Mouse (Mus musculus): ENCODE data around the gene Hoxa6.

DNA sequence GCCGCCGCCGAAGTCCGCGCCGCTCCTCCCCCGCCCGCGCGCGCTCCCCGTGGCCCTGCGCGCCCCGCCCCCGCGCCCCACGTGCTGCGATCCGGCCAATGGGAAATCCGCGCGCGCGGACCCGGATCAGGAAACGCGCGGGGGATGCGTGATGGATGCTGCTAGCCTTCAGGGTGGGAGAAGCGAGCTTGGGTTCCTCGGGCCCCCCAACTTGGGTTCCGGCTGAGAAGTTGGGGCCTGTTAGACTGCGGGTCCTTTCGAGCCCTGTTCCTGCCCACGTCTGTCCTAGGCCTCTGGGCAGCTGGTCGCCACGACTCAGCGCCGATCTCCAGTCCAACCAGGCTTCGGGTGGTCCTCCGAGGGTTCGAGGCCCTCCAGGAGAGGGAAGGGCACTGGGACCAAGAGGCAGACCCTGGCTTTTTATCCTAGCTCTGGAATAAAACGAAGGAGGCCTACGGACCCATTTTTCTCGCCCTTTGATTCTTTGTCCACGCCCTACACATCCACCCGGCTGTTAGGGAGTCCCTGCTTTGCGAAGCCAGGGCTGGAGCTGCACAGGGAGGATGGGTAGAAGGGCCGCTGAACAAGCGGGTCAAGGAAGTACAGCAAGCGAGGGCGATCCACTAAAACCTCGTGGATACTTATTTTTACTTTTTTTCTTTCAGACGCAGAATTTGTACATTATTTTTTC, 16.5 kb downstream of the Hoxa6 start:
- TF ChIP-seq MAFK (IDR thresholded peaks at IDR 0.05; ENCODE audit: borderline replicate concordance, low read depth, low read length) (no peak), UBTF (IDR thresholded peaks at IDR 0.05; ENCODE audit: borderline replicate concordance, insufficient read depth, low read depth, low read length) (no peak), CTCF (IDR thresholded peaks at IDR 0.05 in 2 of 3, conservative IDR thresholded peaks at IDR 0.05 in 1 of 3; ENCODE audit: control insufficient read depth in 1 of 3, insufficient read depth in 1 of 3, low read depth in 2 of 3, low read length in 3 of 3, poor library complexity in 1 of 3, severe bottlenecking in 1 of 3) (no peak), TAL1 (IDR thresholded peaks at IDR 0.05; ENCODE audit: low read length) (no peak), RAD21 (IDR thresholded peaks at IDR 0.05; ENCODE audit: low read depth, low read length) (no peak), MEF2A (IDR thresholded peaks at IDR 0.05; ENCODE audit: extremely low read depth, insufficient replicate concordance, low read depth, low read length, poor library complexity, severe bottlenecking) (no peak), USF1 (IDR thresholded peaks at IDR 0.05; ENCODE audit: low read depth, low read length) (no peak), TCF12 (IDR thresholded peaks at IDR 0.05; ENCODE audit: low read depth, low read length) (no peak), GABPA (IDR thresholded peaks at IDR 0.05; ENCODE audit: low read depth, low read length) (no peak), POLR2A (IDR thresholded peaks at IDR 0.05; ENCODE audit: control insufficient read depth in 1 of 2, insufficient read depth in 1 of 2, low read depth in 1 of 2, low read length in 2 of 2, poor library complexity in 1 of 2) (no peak), SIN3A (IDR thresholded peaks at IDR 0.05; ENCODE audit: low read length) (no peak), ZNF384 (IDR thresholded peaks at IDR 0.05; ENCODE audit: low read depth, low read length) (no peak), POLR2AphosphoS2 (IDR thresholded peaks at IDR 0.05; ENCODE audit: low read length) (no peak)

Measured in MEL (cell line).